Mouse (Mus musculus) MEL (cell line): Measurements from ENCODE around the gene Spsb1. TPM values are rescaled to one million over a fixed set of nuclear protein-coding genes. Genes with fewer than 3 reads are reported as not detected.

Experiments
- DNase-seq: peaks from one replicate; pipeline ENCODE4 v3.0.0; 2011; ENCODE audit warnings: low read depth, low spot score
- H3K27ac ChIP-seq: 2 replicates; pipeline ENCODE4 v1.5.1; 2012; ENCODE audit warnings: low read depth, mild to moderate bottlenecking, control low read depth, low read length, moderate library complexity; ENCODE audit not compliant: control insufficient read depth
- H3K27me3 ChIP-seq, 2 experiments: fragments of 150-350 bp in 1 of 2; sonication (generic) in 1 of 2; 2 replicates each; pipeline ENCODE4 v1.6.1; 2012; ENCODE audit warnings: low read length in 2 of 2, mild to moderate bottlenecking in 2 of 2, improper control_type of control experiment in 1 of 2, moderate library complexity in 1 of 2; ENCODE audit not compliant: insufficient read depth in 2 of 2, control insufficient read depth in 1 of 2
- H3K36me3 ChIP-seq, 2 experiments: 2 replicates each; pipeline ENCODE4 v1.6.1; 2012 to 2014; ENCODE audit warnings: low read length in 2 of 2, improper control_type of control experiment in 1 of 2, inconsistent platforms in 1 of 2, mild to moderate bottlenecking in 1 of 2; ENCODE audit not compliant: insufficient read depth in 2 of 2, control insufficient read depth in 1 of 2
- H3K4me1 ChIP-seq, 2 experiments: fragments of 150-350 bp in 1 of 2; sonication (generic) in 1 of 2; 2 replicates each; pipeline ENCODE4 v1.6.1; 2012; ENCODE audit warnings: low read length in 2 of 2, improper control_type of control experiment in 1 of 2, mild to moderate bottlenecking in 1 of 2; ENCODE audit not compliant: insufficient read depth in 2 of 2, control insufficient read depth in 1 of 2
- H3K4me3 ChIP-seq, 2 experiments: fragments of 150-350 bp in 1 of 2; sonication (generic) in 1 of 2; 2 replicates each; pipeline ENCODE4 v1.5.1; 2012; ENCODE audit warnings: low read depth in 2 of 2, low read length in 2 of 2, mild to moderate bottlenecking in 2 of 2, moderate library complexity in 2 of 2, control low read depth in 1 of 2, improper control_type of control experiment in 1 of 2; ENCODE audit not compliant: control insufficient read depth in 1 of 2, insufficient read depth in 1 of 2
- H3K79me2 ChIP-seq: 2 replicates; pipeline ENCODE4 v1.6.1; 2012; ENCODE audit warnings: mild to moderate bottlenecking, low read length, moderate library complexity; ENCODE audit not compliant: control insufficient read depth, poor library complexity, insufficient read depth
- H3K9ac ChIP-seq: 2 replicates; pipeline ENCODE4 v1.6.1; 2012; ENCODE audit warnings: low read depth, mild to moderate bottlenecking, control low read depth, low read length, moderate library complexity; ENCODE audit not compliant: control insufficient read depth, poor library complexity, severe bottlenecking
- H3K9me3 ChIP-seq: fragments of 150-350 bp; sonication (generic); replicated peaks from 2 replicates; pipeline ENCODE4 v1.6.1; 2012; ENCODE audit warnings: mild to moderate bottlenecking, low read length, improper control_type of control experiment, moderate library complexity; ENCODE audit not compliant: insufficient read depth
- CTCF ChIP-seq, 3 experiments: IDR thresholded peaks in 2 of 3; conservative IDR thresholded peaks in 1 of 3; 2 replicates each; pipeline ENCODE4 v1.5.1; 2011 to 2012; ENCODE audit warnings: low read length in 3 of 3, low read depth in 2 of 3, mild to moderate bottlenecking in 2 of 3, improper control_type of control experiment in 1 of 3, inconsistent platforms in 1 of 3, mixed read lengths in 1 of 3, moderate library complexity in 1 of 3; ENCODE audit not compliant: control insufficient read depth in 1 of 3, insufficient read depth in 1 of 3, poor library complexity in 1 of 3, severe bottlenecking in 1 of 3
- GABPA ChIP-seq: IDR thresholded peaks from 2 replicates; pipeline ENCODE4 v1.6.1; 2012; ENCODE audit warnings: low read depth, mild to moderate bottlenecking, inconsistent platforms, low read length, improper control_type of control experiment, moderate library complexity
- HCFC1 ChIP-seq: IDR thresholded peaks from 2 replicates; pipeline ENCODE4 v1.6.1; 2012; ENCODE audit warnings: low read depth, mild to moderate bottlenecking, inconsistent platforms, low read length, improper control_type of control experiment, moderate library complexity
- JUND ChIP-seq: IDR thresholded peaks from 2 replicates; pipeline ENCODE4 v1.6.1; 2011; ENCODE audit warnings: low read depth, mild to moderate bottlenecking, improper control_type of control experiment, low read length
- MAFK ChIP-seq: IDR thresholded peaks from 2 replicates; pipeline ENCODE4 v1.6.1; 2011; ENCODE audit warnings: low read depth, mild to moderate bottlenecking, low read length, improper control_type of control experiment, borderline replicate concordance
- NRF1 ChIP-seq: IDR thresholded peaks from 2 replicates; pipeline ENCODE4 v1.6.1; 2014; ENCODE audit warnings: low read depth, mild to moderate bottlenecking, inconsistent platforms, low read length, improper control_type of control experiment, moderate library complexity; ENCODE audit not compliant: poor library complexity, insufficient read depth, severe bottlenecking
- POLR2A ChIP-seq, 2 experiments: IDR thresholded peaks; 2 replicates each; pipeline ENCODE4 v1.6.1; 2011 to 2012; ENCODE audit warnings: low read length in 2 of 2, mild to moderate bottlenecking in 2 of 2, control low read depth in 1 of 2, improper control_type of control experiment in 1 of 2, low read depth in 1 of 2, moderate library complexity in 1 of 2; ENCODE audit not compliant: control insufficient read depth in 1 of 2, insufficient read depth in 1 of 2, poor library complexity in 1 of 2
- UBTF ChIP-seq: IDR thresholded peaks from 2 replicates; pipeline ENCODE4 v1.6.1; 2012; ENCODE audit warnings: low read depth, mild to moderate bottlenecking, inconsistent platforms, low read length, improper control_type of control experiment, moderate library complexity, borderline replicate concordance; ENCODE audit not compliant: insufficient read depth
- USF1 ChIP-seq: IDR thresholded peaks from 2 replicates; pipeline ENCODE4 v1.6.1; 2014; ENCODE audit warnings: low read depth, mild to moderate bottlenecking, inconsistent platforms, low read length, improper control_type of control experiment, moderate library complexity
- USF2 ChIP-seq, 2 experiments: IDR thresholded peaks; 2 replicates each; pipeline ENCODE4 v1.6.1; 2011 to 2012; ENCODE audit warnings: improper control_type of control experiment in 2 of 2, low read length in 2 of 2, borderline replicate concordance in 1 of 2, inconsistent platforms in 1 of 2, low read depth in 1 of 2, mild to moderate bottlenecking in 1 of 2; ENCODE audit not compliant: insufficient read depth in 1 of 2
- ZC3H11A ChIP-seq: IDR thresholded peaks from 2 replicates; pipeline ENCODE4 v1.6.1; 2012; ENCODE audit warnings: low read depth, mild to moderate bottlenecking, inconsistent platforms, low read length, improper control_type of control experiment
- ZNF384 ChIP-seq: IDR thresholded peaks from 2 replicates; pipeline ENCODE4 v1.6.1; 2012; ENCODE audit warnings: low read depth, mild to moderate bottlenecking, inconsistent platforms, low read length, improper control_type of control experiment
- polyA plus RNA-seq, 2 experiments: library from polyadenylated mRNA; stranded (reverse) in 1 of 2; unstranded in 1 of 2; fragments of >175 nt in 1 of 2; fragments of >200 nt in 1 of 2; gene quantifications; 2 replicates each; pipeline versions ENCODE4 v1.2.1 to v1.2.4; 2012; ENCODE audit warnings: low replicate concordance in 2 of 2, low read depth in 1 of 2; ENCODE audit not compliant: insufficient read length in 2 of 2, insufficient read depth in 1 of 2, missing spikeins in 1 of 2
- total RNA-seq: library from RNA; depleted of rRNA; stranded (reverse); fragments of 300-350 nt; gene quantifications from 2 replicates; pipeline ENCODE4 v1.2.3, GENCODE M21; 2012

The Spsb1 gene
- total and polyA plus RNA-seq, 3 experiments: 0.12 to 0.25 TPM; not detected in 1

DNA sequence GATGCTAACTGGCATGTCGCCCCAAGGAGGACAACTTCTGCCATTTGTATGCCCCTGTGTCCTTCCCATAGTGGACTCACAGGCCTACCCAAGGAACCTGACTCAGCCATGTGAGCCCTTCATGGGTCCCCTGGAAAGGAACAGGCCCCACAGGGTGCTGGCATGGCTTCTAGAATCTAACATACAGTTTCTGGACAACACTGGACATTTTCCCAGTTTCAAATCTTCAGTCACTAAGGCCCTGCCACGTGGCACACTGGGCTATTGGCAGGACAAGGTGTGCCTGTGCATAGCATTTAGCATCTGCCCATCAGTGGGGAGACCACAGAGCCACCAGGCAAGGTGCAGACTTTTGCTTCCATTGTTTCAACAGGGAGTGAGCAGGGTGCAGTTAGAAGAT, 24.0 kb upstream of the Spsb1 start:
- Histone ChIP-seq H3K9ac (no peak overlapping the region), H3K4me3 (no peak overlapping the region), H3K79me2 (no peaks in the 10 kb centered on the region), H3K9me3 (no peaks in the 10 kb centered on the region), H3K4me1 (peaks cover 0 to 5% of the 10 kb centered on the region in 2 experiments; a peak in 2 of 4 replicates), H3K27ac (no peak overlapping the region), H3K27me3 (no peaks in the 10 kb centered on the region), H3K36me3 (0 out of 4 replicates have a peak, but pooled peaks cover 0 to 2% of the 10 kb centered on the region in 2 experiments)
- no peak for DNase-seq
- TF ChIP-seq POLR2A (IDR thresholded peaks at IDR 0.05; ENCODE audit: control insufficient read depth in 1 of 2, insufficient read depth in 1 of 2, low read depth in 1 of 2, low read length in 2 of 2, poor library complexity in 1 of 2) (no peak), UBTF (no peak)

DNA sequence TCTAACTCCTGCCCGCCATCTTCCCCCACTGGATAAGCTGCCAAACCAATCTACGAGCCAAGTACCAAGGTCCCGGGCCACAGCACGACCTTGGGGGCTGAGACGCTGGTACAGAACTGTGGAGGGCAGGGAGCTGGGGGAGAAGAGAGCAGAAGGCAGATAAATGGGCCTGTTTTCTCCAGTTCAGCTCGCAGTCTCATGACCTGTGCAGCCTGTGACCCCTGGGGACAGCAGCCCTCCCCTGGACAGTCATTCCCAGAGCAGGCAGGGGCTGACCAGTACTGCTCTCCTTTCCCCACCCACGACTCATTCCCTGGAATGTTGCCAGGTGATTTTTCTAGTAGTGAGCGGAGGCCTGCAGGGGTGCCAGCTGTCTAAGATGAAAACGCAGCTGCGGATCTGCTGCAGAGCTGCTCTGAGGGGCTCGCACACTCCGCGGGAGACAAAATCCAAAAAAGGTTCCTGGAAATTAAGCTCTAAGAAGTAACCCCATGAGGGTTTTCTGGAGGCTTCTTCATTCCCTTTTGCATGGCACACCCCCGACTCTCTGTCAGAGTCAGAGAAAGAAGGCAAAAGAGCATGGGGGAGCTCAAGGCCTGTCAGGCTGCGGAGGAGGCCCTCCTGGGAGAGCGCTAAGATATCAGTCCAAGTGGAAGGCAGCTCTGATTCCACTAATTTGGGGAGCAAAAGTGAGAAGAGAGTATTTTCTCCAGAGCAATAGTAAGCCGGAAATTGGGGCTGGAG, 23.1 kb upstream of the Spsb1 start:
- no peak overlapping the region for H3K4me3 ChIP-seq
- H3K27ac ChIP-seq: no peak overlapping the region
- H3K4me1 ChIP-seq: peaks cover 0 to 5% of the 10 kb centered on the region in 2 experiments; a peak in 2 of 4 replicates
- H3K9ac ChIP-seq: no peak overlapping the region
- H3K9me3 ChIP-seq: no peaks in the 10 kb centered on the region
- no peak for TF ChIP-seq USF1
- TF ChIP-seq HCFC1: no peak
- no peak for TF ChIP-seq CTCF (IDR thresholded peaks at IDR 0.05 in 2 of 3, conservative IDR thresholded peaks at IDR 0.05 in 1 of 3; ENCODE audit: control insufficient read depth in 1 of 3, insufficient read depth in 1 of 3, low read depth in 2 of 3, low read length in 3 of 3, poor library complexity in 1 of 3, severe bottlenecking in 1 of 3)
- TF ChIP-seq GABPA: no peak
- no peak for TF ChIP-seq ZC3H11A
- TF ChIP-seq JUND: no peak
- TF ChIP-seq USF2 (IDR thresholded peaks at IDR 0.05; ENCODE audit: borderline replicate concordance in 1 of 2, insufficient read depth in 1 of 2, low read depth in 1 of 2, low read length in 2 of 2): no peak
- no peak for TF ChIP-seq MAFK
- TF ChIP-seq NRF1: no peak
- no peak for TF ChIP-seq ZNF384
- no peak for TF ChIP-seq UBTF
- DNase-seq: no peak
- no peaks in the 10 kb centered on the region for H3K27me3 ChIP-seq
- H3K79me2 ChIP-seq: no peaks in the 10 kb centered on the region
- 0 out of 4 replicates have a peak, but pooled peaks cover 0 to 2% of the 10 kb centered on the region in 2 experiments for H3K36me3 ChIP-seq
